Mouse (Mus musculus) layer of hippocampus, postnatal 25 days (tissue): ENCODE measurements around the gene Dnm3. TPM values are rescaled to one million over a fixed set of nuclear protein-coding genes. Genes with fewer than 3 reads are reported as not detected.

Experiments
- DNase-seq, 2 experiments: peaks; one replicate each; pipeline ENCODE4 v3.0.0; 2022; ENCODE audit warnings: mixed read lengths in 2 of 2, low spot score in 1 of 2; ENCODE audit errors: extremely low spot score in 1 of 2
- total RNA-seq, 2 experiments: library from RNA; stranded (reverse); gene quantifications; 2 replicates each; pipeline ENCODE4 v1.2.3; 2021

Gene Dnm3
- total RNA-seq, 2 experiments from 2014 or later: 66.1 to 83.0 TPM

DNA sequence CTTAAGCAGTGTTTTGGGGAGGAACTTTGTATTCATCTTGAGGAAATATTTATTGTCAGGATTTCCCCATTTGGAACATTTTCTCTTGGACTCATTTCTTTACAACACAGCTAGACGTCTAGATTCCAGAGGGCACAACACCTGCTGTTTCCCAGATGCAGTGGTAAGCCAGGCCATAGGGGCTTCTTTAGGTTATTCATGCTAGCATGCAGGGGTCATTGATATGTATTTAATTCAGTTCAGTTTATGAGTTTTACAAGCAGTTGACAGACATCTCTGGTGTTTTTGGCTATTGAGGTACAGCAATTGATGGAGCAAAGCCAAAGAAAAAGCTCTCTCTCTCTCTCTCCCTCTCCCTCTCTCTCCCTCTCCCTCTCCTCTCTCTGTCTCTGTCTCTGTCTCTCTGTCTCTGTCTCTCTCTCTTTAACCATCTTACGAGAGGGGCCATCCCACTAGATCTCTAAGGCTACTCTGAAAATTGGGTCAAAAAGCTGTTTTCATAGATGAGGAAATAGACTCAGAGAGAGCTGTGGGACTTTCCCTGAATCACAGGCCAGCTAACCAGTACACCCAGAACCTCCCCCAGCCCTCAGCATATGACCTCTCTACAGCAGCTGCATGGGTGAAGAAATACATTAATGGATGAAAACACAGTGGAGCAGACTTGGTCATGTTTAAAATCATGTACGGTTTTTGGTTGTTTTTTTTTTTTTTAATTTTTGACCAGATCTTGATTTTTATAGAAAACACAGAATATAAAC lies 384.8 kb downstream of the Dnm3 start:
- no peak for DNase-seq

GRCm38 (mm10) chr1:162092401-162092800 lies 385.4 kb downstream of the Dnm3 start:
- no peak for DNase-seq

DNA sequence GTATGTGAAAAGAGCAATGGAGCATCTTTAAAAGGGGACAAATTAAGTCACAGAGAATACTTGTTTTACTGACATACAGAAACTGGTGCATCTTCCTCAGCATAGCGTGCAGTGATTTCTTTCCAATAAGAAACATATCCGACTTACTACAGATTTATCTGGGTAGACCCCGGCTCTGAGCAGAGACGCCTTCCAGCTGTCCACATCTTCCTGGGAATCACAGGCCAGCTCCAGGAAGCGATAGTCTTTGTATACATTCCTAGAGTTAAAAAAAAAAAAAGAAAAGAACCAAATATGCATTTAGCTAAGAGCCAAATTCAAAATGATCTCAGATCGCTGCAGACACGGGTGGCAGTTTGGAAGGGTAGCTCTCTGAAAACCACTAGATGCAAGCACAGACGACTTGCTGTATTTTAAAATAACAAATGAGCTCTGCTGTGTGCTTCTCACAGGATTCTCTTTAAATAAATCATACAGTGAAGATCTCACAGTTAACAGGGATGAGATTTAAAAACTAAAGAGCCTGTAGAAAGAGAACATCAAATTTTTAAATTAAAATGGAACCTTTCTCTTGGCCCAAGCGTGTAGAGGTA lies 393.9 kb downstream of the Dnm3 start:
- DNase-seq: no peak

DNA sequence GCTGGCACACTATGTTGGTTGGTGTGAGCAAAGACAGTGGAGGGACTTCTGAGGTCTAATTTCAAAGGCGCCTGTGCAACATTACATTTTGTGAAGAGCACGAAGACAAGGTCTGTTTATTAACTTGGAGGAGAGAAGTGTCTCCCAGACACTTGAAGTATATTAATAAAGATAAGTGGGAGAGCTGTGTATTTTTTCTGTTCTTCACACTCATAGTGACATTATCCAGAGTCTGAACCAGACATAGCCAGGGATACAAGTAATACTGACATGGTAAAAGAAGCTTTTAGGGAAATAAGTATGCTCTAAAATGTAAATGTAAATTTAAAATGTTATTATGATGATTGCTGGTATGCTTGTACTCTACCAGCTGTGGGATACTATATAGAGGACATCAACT lies 394.5 kb downstream of the Dnm3 start:
- no peak for DNase-seq

- DNase-seq: no peak
Measured at GRCm38 (mm10) chr1:162082711-162083110, 395.1 kb downstream of the Dnm3 start.

- no peak for DNase-seq
Measured at GRCm38 (mm10) chr1:162081693-162082372, 396.0 kb downstream of the Dnm3 start.

DNA sequence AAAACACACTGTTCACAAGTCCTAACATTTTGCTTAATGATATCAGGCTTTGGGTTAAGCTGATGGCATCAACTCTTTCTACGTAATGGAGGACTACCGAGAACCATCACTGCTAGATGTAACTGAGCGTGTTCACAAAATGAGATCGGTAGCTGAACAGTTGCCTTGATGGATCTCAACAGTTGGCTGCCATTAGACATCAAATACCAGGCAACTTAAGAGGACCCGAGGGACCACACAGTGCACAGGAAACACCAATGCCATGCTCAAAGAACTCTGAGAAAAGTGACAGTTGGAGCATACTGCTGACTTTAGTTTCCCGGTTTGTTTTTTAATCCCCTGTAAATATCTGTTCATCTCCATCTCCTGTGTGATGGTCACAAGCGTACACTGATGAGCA lies 397.8 kb downstream of the Dnm3 start:
- no peak for DNase-seq

- no peak for DNase-seq
Measured at GRCm38 (mm10) chr1:162077454-162077853, 400.4 kb downstream of the Dnm3 start.

DNA sequence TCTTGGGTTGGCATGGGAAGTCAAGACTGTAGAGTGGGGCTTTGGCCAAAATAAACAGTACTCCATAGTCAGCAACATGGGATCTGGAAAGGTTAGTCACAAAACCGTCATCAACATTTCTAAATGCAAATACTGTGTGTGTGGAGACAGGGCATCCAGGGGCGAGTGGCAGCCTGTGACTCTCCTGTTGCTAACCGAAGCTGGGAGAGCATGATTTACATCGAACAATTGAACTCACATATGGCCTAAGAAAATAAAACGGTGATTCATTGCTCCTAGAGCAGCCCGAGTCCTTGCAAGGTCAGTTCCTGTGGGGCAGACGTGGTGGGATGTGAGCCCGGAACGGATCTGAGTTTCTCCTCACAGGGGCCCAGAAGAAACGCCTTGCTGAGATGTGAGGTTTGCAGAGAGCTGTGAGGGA lies 401.2 kb downstream of the Dnm3 start:
- DNase-seq: no peak

GRCm38 (mm10) chr1:162075831-162076230 lies 402.0 kb downstream of the Dnm3 start:
- DNase-seq: no peak

DNA sequence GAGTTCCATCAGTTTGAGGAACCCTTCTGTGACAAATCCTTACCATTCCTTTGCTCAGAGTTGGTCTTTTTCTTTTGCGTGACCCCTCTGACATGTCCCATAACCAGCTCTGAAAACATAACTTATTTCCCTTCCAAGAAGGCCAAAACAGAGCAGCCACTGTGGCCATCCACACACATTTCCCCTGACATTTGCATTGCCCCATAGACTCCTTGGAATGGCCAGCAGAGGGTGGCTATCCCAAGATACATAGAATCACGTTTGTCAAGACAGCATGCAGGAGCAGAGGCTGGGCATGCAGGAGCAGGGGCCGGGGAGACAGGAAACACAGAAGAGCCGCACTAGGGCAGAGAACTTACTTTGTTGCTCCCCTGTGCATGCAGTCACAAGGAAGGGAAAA lies 402.4 kb downstream of the Dnm3 start:
- DNase-seq: no peak

DNA sequence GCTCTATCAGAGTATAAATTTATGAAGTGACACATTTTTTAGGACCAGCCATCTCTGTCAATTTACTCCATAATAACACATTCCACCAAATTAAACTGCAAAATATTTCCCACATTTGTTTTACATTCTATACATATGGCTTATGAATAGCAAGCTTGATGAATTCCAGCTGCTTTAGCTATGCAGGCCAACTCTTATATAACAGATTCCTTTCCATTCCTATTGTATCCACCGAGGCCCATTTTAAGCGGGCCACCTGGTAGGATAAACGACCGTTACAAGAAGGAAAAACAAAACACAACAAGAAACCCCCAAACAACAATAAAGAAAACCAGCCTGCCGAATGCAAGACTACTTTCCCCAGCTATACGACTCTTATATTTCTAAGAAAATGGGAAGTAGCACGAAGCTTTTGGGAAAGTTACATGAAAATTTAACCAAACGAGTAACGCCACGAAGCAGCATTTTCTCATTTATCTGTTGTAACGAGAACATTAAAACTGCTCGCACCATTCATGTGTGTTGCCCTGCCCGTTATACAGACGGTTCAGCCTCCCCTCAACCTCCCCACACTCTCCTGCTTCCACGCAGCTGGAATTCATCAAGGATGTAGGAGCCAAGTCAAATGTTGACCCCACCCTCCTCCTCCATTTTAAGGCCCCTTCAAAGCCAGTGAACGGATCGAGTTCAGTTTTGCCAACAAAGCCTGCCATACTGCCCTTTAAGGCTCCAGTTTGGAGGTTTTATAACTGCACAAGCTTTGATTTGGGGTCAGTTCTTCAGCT lies 403.0 kb downstream of the Dnm3 start:
- no peak for DNase-seq

GRCm38 (mm10) chr1:162072917-162073578 lies 404.8 kb downstream of the Dnm3 start:
- no peak for DNase-seq

- DNase-seq: no peak
Measured at GRCm38 (mm10) chr1:162053608-162054007, 424.2 kb downstream of the Dnm3 start.

DNA sequence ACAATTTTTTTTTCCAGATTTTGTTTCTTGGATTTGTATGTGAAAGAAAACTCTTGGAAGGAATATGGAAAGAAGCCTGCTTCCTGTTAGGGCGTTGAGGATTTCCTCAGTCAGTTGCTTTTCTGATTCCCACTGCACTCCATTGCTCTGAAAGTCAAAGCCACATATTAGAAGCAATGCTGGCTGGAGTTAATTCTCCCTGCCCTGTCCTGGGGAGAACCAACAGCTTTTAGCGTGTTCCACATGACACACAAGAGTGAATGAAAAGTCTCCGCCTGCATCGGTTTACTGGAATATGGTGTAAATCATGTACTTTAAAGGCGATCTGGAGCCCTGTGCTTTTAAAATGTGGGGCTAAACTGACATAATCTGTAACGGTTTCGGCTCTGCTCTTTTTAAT lies 424.6 kb downstream of the Dnm3 start:
- no peak for DNase-seq

DNA sequence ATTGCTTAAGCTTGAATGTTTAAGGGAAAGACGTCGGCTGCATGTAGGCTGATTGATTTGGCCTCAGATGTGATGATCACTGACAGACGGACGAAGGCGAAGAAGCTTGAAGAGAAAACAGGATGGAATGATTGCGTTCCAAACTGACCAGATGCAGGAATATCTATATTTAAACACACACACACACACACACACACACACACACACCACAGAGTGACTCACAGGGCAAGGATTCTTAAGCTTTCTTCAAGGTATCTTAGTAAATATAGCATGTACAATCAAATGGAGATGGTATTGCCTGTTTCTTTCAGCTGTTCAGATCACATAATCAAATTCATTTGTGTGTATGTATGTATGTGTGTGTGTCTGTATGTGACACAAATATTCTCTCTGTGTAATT lies 425.1 kb downstream of the Dnm3 start:
- DNase-seq: no peak

DNA sequence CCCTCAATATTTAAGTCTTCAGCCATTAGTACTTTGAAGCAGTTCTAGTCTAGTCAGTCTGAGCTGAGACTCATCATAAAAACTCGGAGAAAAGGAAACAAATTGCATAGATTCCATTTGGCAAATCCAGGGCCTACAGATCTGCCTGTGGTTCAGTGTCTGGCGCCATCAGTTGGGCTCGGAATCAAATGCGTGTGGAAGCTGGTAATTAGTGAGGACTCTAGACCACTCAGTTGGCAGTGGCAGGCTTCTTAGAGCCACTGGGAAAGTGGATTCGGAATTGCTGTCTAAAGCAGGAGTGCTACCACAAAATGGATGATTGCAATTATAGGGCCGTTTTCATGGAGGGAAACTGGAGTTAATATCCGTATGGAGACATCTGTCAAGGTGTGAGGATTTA lies 425.7 kb downstream of the Dnm3 start:
- no peak for DNase-seq

DNA sequence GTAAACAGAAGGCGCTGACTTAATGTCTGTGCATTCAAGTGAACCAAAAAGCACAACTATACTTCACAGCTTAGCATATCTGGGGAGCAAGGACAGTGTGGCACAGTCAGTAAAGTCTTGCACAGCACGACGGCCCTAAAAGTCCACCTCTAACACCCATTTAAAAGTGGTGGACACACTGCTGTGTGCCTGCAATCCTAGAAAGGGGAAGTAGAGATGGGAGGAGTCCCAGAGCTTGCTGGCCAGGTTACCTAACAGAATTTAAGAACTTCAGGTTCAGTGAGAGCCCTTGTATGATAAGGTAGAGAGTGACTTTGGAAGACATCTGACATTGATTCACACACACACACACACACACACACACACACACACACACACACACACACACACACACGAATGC lies 426.1 kb downstream of the Dnm3 start:
- DNase-seq: no peak

GRCm38 (mm10) chr1:162047673-162048072 lies 430.2 kb downstream of the Dnm3 start:
- DNase-seq: no peak
